Mouse (Mus musculus): ENCODE data around the gene Smyd4. TPM values are rescaled to one million over a fixed set of nuclear protein-coding genes. Genes with fewer than 3 reads are reported as not detected.

Gene Smyd4
- total and polyA plus RNA-seq, 2 experiments from 2014 or later: 14.1 to 17.7 TPM

- TF ChIP-seq CTCF (IDR thresholded peaks at IDR 0.05; ENCODE audit: low read depth): no peak
- Histone ChIP-seq H3K4me2 (ENCODE audit: low read depth, low read length) (no peak overlapping the region), H3K27me3 (ENCODE audit: insufficient read depth, low read length) (no peaks in the 10 kb centered on the region), H3K9me3 (ENCODE audit: low read length) (no peaks in the 10 kb centered on the region), H3K36me3 (ENCODE audit: insufficient read depth, low read length) (no peaks in the 10 kb centered on the region), H3K4me1 (ENCODE audit: insufficient read depth, low read length) (no peaks in the 10 kb centered on the region), H3K27ac (no peak overlapping the region), H3K9ac (replicated peaks; ENCODE audit: low read length) (no peak overlapping the region), H3K4me3 (ENCODE audit: low read length) (no peak overlapping the region)
- ATAC-seq: no peak
- DNase-seq (ENCODE audit: low spot score): no peak
- 73% methylated on average over 16 of the region's 16 CpGs for WGBS
These were observed 22.9 kb upstream of the Smyd4 start for GRCm38 (mm10) chr11:75325116-75325968.

GRCm38 (mm10) chr11:75325969-75326311 lies 22.3 kb upstream of the Smyd4 start:
- Histone ChIP-seq H3K9ac (replicated peaks; ENCODE audit: low read length) (no peak overlapping the region), H3K4me3 (ENCODE audit: low read length) (no peak overlapping the region), H3K9me3 (ENCODE audit: low read length) (no peaks in the 10 kb centered on the region), H3K4me2 (ENCODE audit: low read depth, low read length) (no peak overlapping the region), H3K4me1 (ENCODE audit: insufficient read depth, low read length) (no peaks in the 10 kb centered on the region), H3K27ac (no peak overlapping the region), H3K27me3 (ENCODE audit: insufficient read depth, low read length) (no peaks in the 10 kb centered on the region), H3K36me3 (ENCODE audit: insufficient read depth, low read length) (no peaks in the 10 kb centered on the region)
- TF ChIP-seq CTCF (IDR thresholded peaks at IDR 0.05; ENCODE audit: low read depth): no peak
- DNase-seq (ENCODE audit: low spot score) (no peak), ATAC-seq (no peak)
- 87% methylated on average over 7 of the region's 7 CpGs for WGBS

- Histone ChIP-seq H3K4me1 (ENCODE audit: insufficient read depth, low read length) (no peaks in the 10 kb centered on the region), H3K27me3 (ENCODE audit: insufficient read depth, low read length) (no peaks in the 10 kb centered on the region), H3K9ac (replicated peaks; ENCODE audit: low read length) (no peak overlapping the region), H3K4me3 (ENCODE audit: low read length) (no peak overlapping the region), H3K27ac (no peak overlapping the region), H3K36me3 (ENCODE audit: insufficient read depth, low read length) (0 out of 2 replicates have a peak, but pooled peaks cover 4% of the 10 kb centered on the region), H3K4me2 (ENCODE audit: low read depth, low read length) (no peak overlapping the region), H3K9me3 (ENCODE audit: low read length) (no peaks in the 10 kb centered on the region)
- DNase-seq (ENCODE audit: low spot score): no peak
- WGBS: 71% methylated on average over 8 of the region's 8 CpGs
- no peak for TF ChIP-seq CTCF (IDR thresholded peaks at IDR 0.05; ENCODE audit: low read depth)
- no peak for ATAC-seq
These were observed 11.6 kb upstream of the Smyd4 start for GRCm38 (mm10) chr11:75336676-75337075.

GRCm38 (mm10) chr11:75337246-75337645 lies 11.0 kb upstream of the Smyd4 start:
- Histone ChIP-seq H3K9ac (replicated peaks; ENCODE audit: low read length) (no peak overlapping the region), H3K4me3 (ENCODE audit: low read length) (no peak overlapping the region), H3K4me2 (ENCODE audit: low read depth, low read length) (no peak overlapping the region), H3K36me3 (ENCODE audit: insufficient read depth, low read length) (no peaks in the 10 kb centered on the region), H3K27me3 (ENCODE audit: insufficient read depth, low read length) (no peaks in the 10 kb centered on the region), H3K9me3 (ENCODE audit: low read length) (no peaks in the 10 kb centered on the region), H3K4me1 (ENCODE audit: insufficient read depth, low read length) (no peaks in the 10 kb centered on the region), H3K27ac (no peak overlapping the region)
- no peak for TF ChIP-seq CTCF (IDR thresholded peaks at IDR 0.05; ENCODE audit: low read depth)
- 93% methylated on average over 7 of the region's 7 CpGs for WGBS
- ATAC-seq (no peak), DNase-seq (ENCODE audit: low spot score) (no peak)

- no peaks in the 10 kb centered on the region for H3K27me3 ChIP-seq (ENCODE audit: insufficient read depth, low read length)
- no peak overlapping the region for H3K9ac ChIP-seq (replicated peaks; ENCODE audit: low read length)
- H3K36me3 ChIP-seq (ENCODE audit: insufficient read depth, low read length): no peaks in the 10 kb centered on the region
- no peak overlapping the region for H3K4me3 ChIP-seq (ENCODE audit: low read length)
- TF ChIP-seq CTCF (IDR thresholded peaks at IDR 0.05; ENCODE audit: low read depth): no peak
- H3K4me1 ChIP-seq (ENCODE audit: insufficient read depth, low read length): no peaks in the 10 kb centered on the region
- no peak overlapping the region for H3K4me2 ChIP-seq (ENCODE audit: low read depth, low read length)
- no peak for ATAC-seq
- no peaks in the 10 kb centered on the region for H3K9me3 ChIP-seq (ENCODE audit: low read length)
- H3K27ac ChIP-seq: peak overlapping the region; percentile 22; the same call in 1 of the 2 replicates
- DNase-seq (ENCODE audit: low spot score): no peak
- WGBS: 80% methylated on average over 14 of the region's 14 CpGs
These were observed 8.2 kb upstream of the Smyd4 start for GRCm38 (mm10) chr11:75340076-75340475.

- no peak overlapping the region for H3K9ac ChIP-seq (replicated peaks; ENCODE audit: low read length)
- peak; percentile 22 for DNase-seq (ENCODE audit: low spot score)
These were observed 7.4 kb upstream of the Smyd4 start for GRCm38 (mm10) chr11:75340698-75341345.

GRCm38 (mm10) chr11:75343096-75343495 lies 5.1 kb upstream of the Smyd4 start:
- no peaks in the 10 kb centered on the region for H3K9me3 ChIP-seq (ENCODE audit: low read length)
- no peak for TF ChIP-seq CTCF (IDR thresholded peaks at IDR 0.05; ENCODE audit: low read depth)

More at GRCm38 (mm10) chr11:75340698-75341345, 7.4 kb upstream of the Smyd4 start:
- TF ChIP-seq CTCF (IDR thresholded peaks at IDR 0.05; ENCODE audit: low read depth): no peak
- peak overlapping the region; percentile 22; the same call in 1 of the 2 replicates for H3K27ac ChIP-seq
- no peak overlapping the region for H3K4me2 ChIP-seq (ENCODE audit: low read depth, low read length)
- H3K4me3 ChIP-seq (ENCODE audit: low read length): no peak overlapping the region
- no peak for ATAC-seq
- WGBS: 56% methylated on average over 12 of the region's 12 CpGs
- no peaks in the 10 kb centered on the region for H3K9me3 ChIP-seq (ENCODE audit: low read length)
- H3K27me3 ChIP-seq (ENCODE audit: insufficient read depth, low read length): no peaks in the 10 kb centered on the region
- H3K36me3 ChIP-seq (ENCODE audit: insufficient read depth, low read length): no peaks in the 10 kb centered on the region
- no peaks in the 10 kb centered on the region for H3K4me1 ChIP-seq (ENCODE audit: insufficient read depth, low read length)

More at GRCm38 (mm10) chr11:75343096-75343495, 5.1 kb upstream of the Smyd4 start:
- no peaks in the 10 kb centered on the region for H3K27me3 ChIP-seq (ENCODE audit: insufficient read depth, low read length)
- no peak overlapping the region for H3K27ac ChIP-seq
- no peak overlapping the region for H3K4me2 ChIP-seq (ENCODE audit: low read depth, low read length)
- H3K36me3 ChIP-seq (ENCODE audit: insufficient read depth, low read length): no peaks in the 10 kb centered on the region
- no peak for ATAC-seq
- WGBS: 95% methylated on average over 2 of the region's 2 CpGs
- no peak overlapping the region for H3K4me3 ChIP-seq (ENCODE audit: low read length)
- no peak overlapping the region for H3K9ac ChIP-seq (replicated peaks; ENCODE audit: low read length)
- H3K4me1 ChIP-seq (ENCODE audit: insufficient read depth, low read length): no peaks in the 10 kb centered on the region
- no peak for DNase-seq (ENCODE audit: low spot score)

All from hindbrain, postnatal 0 days (tissue).